Mouse (Mus musculus) layer of hippocampus, postnatal 14 days (tissue): ENCODE results near the gene Tmem176a. TPM values are rescaled to one million over a fixed set of nuclear protein-coding genes. Genes with fewer than 3 reads are reported as not detected.
A peak's percentile ranks its signal among the peaks of the same experiment; 100 is the strongest.
"Not testable (repeated sequence)": the region's sequence is repeated elsewhere in the genome, so short reads cannot be mapped to it uniquely, and the experiment has no call there.

Experiments used
- DNase-seq, 2 experiments: peaks; one replicate each; pipeline ENCODE4 v3.0.0; 2021 to 2022; ENCODE audit warnings: low spot score in 2 of 2, mixed read lengths in 1 of 2
- total RNA-seq, 2 experiments: library from RNA; stranded (reverse); gene quantifications; 2 replicates each; pipeline ENCODE4 v1.2.3; 2021

The Tmem176a gene
- total RNA-seq, 2 experiments from 2014 or later: 18.3 to 19.8 TPM

GRCm38 (mm10) chr6:48840973-48841625 lies 380 bp downstream of the Tmem176a start, which contains the start of gene Tmem176b:
Gene Tmem176b, minus strand, starts transcription at chr6:48841496.
- DNase-seq: peak; percentile 84 to 93

DNA sequence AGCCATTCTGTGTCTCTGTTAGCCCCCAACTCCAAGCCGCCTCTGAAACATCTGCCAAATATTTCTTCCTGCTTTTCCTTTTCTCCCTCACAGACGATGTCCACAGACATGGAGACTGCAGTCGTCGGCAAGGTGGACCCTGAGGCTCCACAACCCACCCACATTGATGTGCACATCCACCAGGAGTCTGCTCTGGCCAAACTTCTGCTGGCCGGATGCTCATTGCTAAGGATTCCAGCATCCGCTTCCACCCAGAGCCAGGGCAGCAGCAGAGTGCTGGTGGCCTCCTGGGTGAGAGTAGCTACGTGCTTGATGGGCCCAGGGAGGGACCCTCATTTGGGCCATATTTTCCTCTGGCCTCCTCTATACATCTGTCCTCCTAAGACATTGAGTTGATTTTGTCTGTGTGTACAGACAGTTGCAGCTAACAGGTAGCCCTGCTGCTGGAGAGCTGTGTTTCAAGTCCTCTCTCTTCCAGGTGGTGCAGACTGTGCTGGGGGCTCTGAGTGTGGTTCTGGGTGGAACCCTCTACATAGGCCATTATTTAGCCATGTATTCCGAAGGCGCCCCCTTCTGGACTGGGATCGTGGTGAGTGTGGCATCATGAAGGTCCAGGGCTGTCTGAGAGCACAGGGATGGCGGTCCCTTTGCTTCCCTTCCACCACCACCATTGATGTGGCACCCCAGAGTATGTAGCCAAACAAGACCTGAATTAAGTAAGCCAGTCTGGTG lies 1.6 kb downstream of the Tmem176a start:
- no peak for DNase-seq

DNA sequence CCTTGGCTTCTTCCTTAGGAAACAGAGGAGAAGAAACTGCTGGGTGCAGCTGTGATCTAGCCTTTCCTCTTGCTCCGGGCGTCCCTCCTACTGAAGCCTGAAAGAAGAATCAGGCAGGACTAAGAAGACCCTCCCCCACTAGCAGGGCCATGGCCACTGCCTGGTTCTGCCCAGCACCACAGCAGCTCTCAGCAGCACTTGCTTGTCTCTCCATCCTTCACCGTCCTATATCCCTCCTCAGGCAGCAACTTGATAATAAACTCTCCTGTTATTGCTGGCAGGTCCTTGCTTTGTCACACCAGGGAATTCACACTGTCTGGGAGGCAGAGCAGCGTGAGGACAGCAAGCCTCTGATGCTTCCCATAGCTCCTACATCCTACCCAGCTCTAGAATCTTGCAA lies 4.4 kb downstream of the Tmem176a start:
- no peak for DNase-seq

DNA sequence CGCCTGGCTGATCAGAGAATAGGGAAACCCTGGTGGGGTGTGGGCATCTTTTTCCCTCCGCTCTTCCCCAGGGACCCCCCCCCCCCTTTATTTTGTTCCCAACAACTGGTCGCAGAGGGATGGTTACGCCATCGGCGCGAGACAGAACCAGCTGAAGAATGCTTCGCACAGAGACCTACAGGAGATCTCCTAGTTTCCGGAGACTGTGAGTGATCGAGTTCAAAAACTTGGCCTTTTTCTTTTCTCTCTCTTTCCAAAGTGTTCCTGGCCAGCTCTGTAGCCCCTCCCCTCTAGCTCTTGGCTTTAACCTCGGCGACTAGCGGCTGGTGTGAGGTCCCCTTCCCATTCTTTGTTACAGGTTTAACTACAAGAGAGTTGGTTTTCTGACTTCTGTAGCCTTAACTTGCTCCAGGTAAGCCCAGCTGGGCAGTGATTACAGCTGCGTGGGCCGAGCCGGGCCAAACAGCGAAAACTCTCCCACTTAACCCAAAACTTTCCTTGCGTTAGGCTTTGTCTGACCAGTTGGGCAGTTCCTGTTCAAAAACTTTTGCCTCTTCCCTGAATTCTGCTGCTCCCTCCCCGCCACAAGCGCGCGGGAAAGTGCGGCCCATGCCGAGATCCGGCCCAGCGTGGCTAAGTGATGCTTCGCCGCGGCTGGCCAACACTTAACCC lies 11.2 kb downstream of the Tmem176a start:
- no peak for DNase-seq

- DNase-seq: no peak
Observed at GRCm38 (mm10) chr6:48854155-48854554, 13.4 kb downstream of the Tmem176a start.

GRCm38 (mm10) chr6:48857613-48858302 lies 17.0 kb downstream of the Tmem176a start:
- DNase-seq: no peak

- DNase-seq: peak in 1 of 2 experiments; percentile 57
Observed at GRCm38 (mm10) chr6:48860130-48860815, 19.6 kb downstream of the Tmem176a start.

DNA sequence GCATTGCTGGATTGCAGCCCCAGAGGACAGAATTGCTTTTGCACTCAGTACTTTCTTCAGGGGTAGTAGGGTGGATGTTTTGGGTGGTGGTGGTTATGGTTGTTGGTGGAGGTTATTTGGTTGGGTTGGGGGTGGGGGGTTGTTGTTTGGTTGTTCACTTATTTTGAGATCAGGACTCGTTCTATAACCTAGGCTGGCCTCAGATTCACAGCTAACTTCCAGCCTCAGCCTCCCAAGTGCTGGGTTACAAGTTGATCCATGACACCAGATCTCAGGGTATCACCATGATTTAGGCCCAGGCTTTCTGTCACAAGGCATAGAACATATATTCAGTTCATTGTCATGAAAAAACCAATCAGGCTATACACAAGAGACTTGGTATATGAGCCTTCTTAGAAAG lies 20.1 kb downstream of the Tmem176a start:
- DNase-seq: no peak

- DNase-seq: no peak
Observed at GRCm38 (mm10) chr6:48861616-48862280, 21.0 kb downstream of the Tmem176a start.

DNA sequence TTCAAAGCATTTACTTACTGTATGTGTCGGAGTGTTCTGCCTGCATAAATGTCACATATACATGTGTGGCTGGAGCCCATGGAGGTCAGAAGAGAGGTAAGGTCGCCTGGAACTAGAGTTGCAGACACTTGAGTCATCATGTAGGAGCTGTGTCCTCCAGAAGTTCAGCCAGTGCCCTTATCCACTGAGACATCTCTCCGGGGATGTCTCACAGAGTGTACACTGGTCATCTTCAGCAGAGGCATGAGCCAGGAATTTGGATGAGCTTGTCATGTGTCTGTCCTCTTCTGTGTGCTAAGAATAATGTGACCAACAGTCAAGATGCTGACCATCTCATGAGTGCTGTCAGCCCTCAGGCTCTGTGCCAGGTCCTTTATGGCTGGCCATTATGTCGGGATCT lies 22.1 kb downstream of the Tmem176a start:
- DNase-seq: no peak

DNA sequence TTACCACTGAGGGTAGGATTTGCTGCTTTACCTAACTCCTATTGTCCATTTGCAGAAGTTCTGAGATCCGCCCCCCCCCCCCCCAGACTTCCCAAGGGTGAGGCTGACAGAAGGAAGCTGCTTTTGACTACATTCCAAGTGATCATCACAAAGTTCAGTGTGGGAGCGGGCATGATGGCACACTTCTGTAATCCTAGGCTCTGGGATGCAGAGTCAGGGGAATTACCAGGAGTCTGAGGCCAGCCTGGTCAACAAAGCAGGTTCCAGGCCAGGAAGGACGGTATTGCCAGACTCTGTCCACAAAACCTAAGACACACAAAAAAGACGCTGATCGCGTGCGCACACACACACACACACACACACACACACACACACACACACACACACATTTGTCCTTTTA lies 22.8 kb downstream of the Tmem176a start:
- DNase-seq: no peak

GRCm38 (mm10) chr6:48864181-48864580 lies 23.5 kb downstream of the Tmem176a start:
- no peak for DNase-seq

- DNase-seq: no peak
Observed at GRCm38 (mm10) chr6:48864723-48865122, 24.0 kb downstream of the Tmem176a start.

DNA sequence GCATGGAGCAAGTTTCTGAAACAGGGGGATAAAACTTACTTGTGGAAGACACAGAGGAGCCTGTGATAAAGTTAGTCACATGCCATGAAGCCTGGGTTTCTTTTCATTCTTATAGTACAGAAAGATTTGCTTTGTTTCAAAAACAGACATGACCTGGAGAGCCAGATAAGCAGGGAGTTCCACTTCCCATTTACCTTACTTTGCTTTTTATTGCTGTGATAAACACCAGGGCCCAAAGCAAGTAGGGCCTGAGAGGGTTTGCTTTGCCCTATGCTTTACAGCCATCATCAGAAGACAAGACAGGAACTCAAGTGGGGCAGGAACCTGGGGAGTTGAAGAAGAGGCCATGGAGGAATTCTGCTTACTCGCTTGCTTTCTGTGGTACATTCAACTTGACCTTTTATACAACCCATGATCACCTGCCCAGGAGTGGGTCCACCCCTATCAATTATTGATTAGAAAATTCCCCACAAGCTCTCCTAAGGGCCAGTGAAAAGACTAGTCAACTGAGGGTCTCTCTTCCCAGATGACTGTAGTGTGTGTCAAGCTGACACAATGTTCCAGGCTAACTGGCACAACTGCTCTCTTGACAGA lies 24.5 kb downstream of the Tmem176a start:
- no peak for DNase-seq

GRCm38 (mm10) chr6:48866355-48866950 lies 25.7 kb downstream of the Tmem176a start:
- not testable (repeated sequence) for DNase-seq

DNA sequence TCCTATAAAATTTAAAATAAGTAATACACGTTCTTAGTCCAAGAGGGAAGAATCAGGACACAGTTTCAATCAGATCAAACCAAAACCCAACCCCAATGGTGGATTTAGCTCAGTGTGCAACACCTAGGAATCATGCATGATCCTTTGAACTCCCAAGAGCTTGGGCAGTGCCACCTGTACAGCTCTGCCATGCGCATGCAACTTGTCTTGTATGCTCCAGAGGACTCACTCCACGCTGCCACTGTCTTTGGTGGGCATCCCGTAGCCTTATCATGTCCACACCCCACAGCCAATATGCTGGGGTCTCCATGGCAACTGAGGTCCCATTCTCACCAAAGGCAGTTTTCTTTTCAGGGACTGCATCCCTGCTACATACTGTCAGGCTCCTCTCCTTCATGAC lies 26.4 kb downstream of the Tmem176a start:
- no peak for DNase-seq

DNA sequence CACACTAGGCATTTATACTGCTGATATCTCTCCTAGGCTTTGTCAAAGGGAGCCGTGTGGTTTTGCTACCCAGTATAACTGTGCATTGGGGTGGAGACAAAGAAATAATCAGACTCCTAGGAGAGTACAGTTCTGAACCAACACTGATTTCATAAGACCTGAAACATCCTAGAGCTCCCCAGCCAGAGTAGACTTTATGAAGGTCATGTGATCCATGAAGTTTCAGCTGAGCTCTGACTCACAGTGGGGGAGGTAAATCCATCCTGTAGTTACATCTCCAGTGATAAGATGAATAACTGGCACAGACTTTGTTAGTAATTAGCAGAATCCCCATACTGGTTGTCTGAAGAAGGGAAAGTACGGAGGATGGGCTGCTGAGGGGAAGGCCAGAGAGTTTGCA lies 29.1 kb downstream of the Tmem176a start:
- DNase-seq: no peak

GRCm38 (mm10) chr6:48872596-48872995 lies 31.9 kb downstream of the Tmem176a start, which contains the start of gene Aoc1:
Gene Aoc1, plus strand, starts transcription at chr6:48872896.
- DNase-seq: no peak

- DNase-seq: no peak
Observed at GRCm38 (mm10) chr6:48874576-48874975, 33.9 kb downstream of the Tmem176a start.

DNA sequence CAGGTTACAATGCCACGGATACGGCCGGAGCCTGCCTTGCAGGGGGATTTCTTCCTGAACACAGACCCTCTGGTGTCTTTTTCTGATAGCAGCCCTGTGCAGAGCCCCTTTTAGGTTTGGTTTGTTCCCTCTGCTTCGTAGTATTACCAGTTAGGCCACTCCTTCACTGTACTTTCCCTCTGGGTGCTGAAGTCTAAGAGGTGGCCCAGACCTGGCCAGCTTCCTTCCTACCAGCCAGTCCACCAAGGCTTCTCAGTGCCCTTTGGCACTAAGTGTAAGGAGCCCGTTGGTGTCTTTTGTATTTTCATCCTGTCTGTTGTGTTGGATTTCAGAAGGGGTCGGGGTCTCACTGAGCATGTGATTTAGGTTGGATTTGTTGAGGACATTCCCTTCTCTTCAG lies 34.8 kb downstream of the Tmem176a start:
- DNase-seq: no peak
